Mouse (Mus musculus) CH12.LX (cell line): ENCODE measurements around the gene Cdca3. TPM values are rescaled to one million over a fixed set of nuclear protein-coding genes. Genes with fewer than 3 reads are reported as not detected.

Experiments
- DNase-seq: peaks from one replicate; pipeline ENCODE4 v3.0.0-alpha.2; 2013; ENCODE audit errors: extremely low read depth
- H3K27ac ChIP-seq: 2 replicates; pipeline ENCODE4 v1.5.1; 2012; ENCODE audit warnings: low read depth, mild to moderate bottlenecking, control low read depth, moderate library complexity; ENCODE audit not compliant: insufficient read depth
- H3K27me3 ChIP-seq: replicated peaks from 2 replicates; pipeline ENCODE3; 2012; ENCODE audit warnings: inconsistent platforms
- H3K36me3 ChIP-seq, 2 experiments: replicated peaks in 1 of 2; 2 replicates each; pipeline versions ENCODE3 to v1.6.1; 2012; ENCODE audit warnings: inconsistent platforms in 1 of 2, low read length in 1 of 2, mild to moderate bottlenecking in 1 of 2, mixed read lengths in 1 of 2, moderate library complexity in 1 of 2; ENCODE audit not compliant: control insufficient read depth in 1 of 2, insufficient read depth in 1 of 2
- H3K4me1 ChIP-seq, 2 experiments: 2 replicates each; pipeline ENCODE4 v1.6.1; 2012; ENCODE audit warnings: inconsistent platforms in 1 of 2, moderate library complexity in 1 of 2; ENCODE audit not compliant: insufficient read depth in 2 of 2, control insufficient read depth in 1 of 2
- H3K4me2 ChIP-seq: 2 replicates; pipeline ENCODE4 v1.6.1; 2012; ENCODE audit warnings: low read depth, mild to moderate bottlenecking, control low read depth; ENCODE audit not compliant: poor library complexity, insufficient read depth, severe bottlenecking
- H3K4me3 ChIP-seq, 3 experiments: fragments of 150-350 bp in 1 of 3; sonication (generic) in 1 of 3; replicated peaks in 1 of 3; 2 replicates each; pipeline versions ENCODE3 to v1.5.1; 2011 to 2012; ENCODE audit warnings: low read depth in 2 of 3, low read length in 2 of 3, mild to moderate bottlenecking in 2 of 3, moderate library complexity in 2 of 3, control low read depth in 1 of 3, improper control_type of control experiment in 1 of 3, inconsistent platforms in 1 of 3, mixed read lengths in 1 of 3; ENCODE audit not compliant: poor library complexity in 1 of 3
- H3K79me2 ChIP-seq: replicated peaks from 2 replicates; pipeline ENCODE4 v1.6.1; 2012; ENCODE audit warnings: mild to moderate bottlenecking, moderate library complexity; ENCODE audit not compliant: control insufficient read depth, poor library complexity, insufficient read depth, severe bottlenecking; ENCODE audit errors: extremely low read depth
- H3K9ac ChIP-seq: 2 replicates; pipeline ENCODE4 v1.6.1; 2012; ENCODE audit warnings: low read depth, mild to moderate bottlenecking, control low read depth, moderate library complexity; ENCODE audit not compliant: insufficient read depth
- H3K9me3 ChIP-seq: replicated peaks from 2 replicates; pipeline ENCODE3; 2012; ENCODE audit warnings: low read length, inconsistent platforms, mixed read lengths
- BHLHE40 ChIP-seq: IDR thresholded peaks from 2 replicates; pipeline ENCODE4 v1.6.1; 2011; ENCODE audit warnings: mild to moderate bottlenecking, low read depth, low read length, improper control_type of control experiment
- CHD2 ChIP-seq: IDR thresholded peaks from 2 replicates; pipeline ENCODE4 v1.6.1; 2011; ENCODE audit warnings: low read length, improper control_type of control experiment
- CTCF ChIP-seq, 2 experiments: IDR thresholded peaks in 1 of 2; conservative IDR thresholded peaks in 1 of 2; 2 replicates each; pipeline ENCODE4 v1.5.1; 2011 to 2012; ENCODE audit warnings: low read depth in 2 of 2, low read length in 2 of 2, improper control_type of control experiment in 1 of 2, inconsistent platforms in 1 of 2, mild to moderate bottlenecking in 1 of 2, moderate library complexity in 1 of 2
- E2F4 ChIP-seq: IDR thresholded peaks from 2 replicates; pipeline ENCODE4 v1.6.1; 2011; ENCODE audit warnings: low read depth, low read length, improper control_type of control experiment; ENCODE audit not compliant: insufficient replicate concordance
- ELF1 ChIP-seq: IDR thresholded peaks from 2 replicates; pipeline ENCODE4 v1.6.1; 2014; ENCODE audit warnings: low read depth, mild to moderate bottlenecking, inconsistent platforms, low read length, improper control_type of control experiment
- EP300 ChIP-seq: IDR thresholded peaks from 2 replicates; pipeline ENCODE4 v1.6.1; 2011; ENCODE audit warnings: low read length, improper control_type of control experiment
- ETS1 ChIP-seq: conservative IDR thresholded peaks from 2 replicates; pipeline ENCODE4 v1.6.1; 2012; ENCODE audit warnings: low read depth, mild to moderate bottlenecking, inconsistent platforms, low read length, improper control_type of control experiment, moderate library complexity
- IRF4 ChIP-seq: IDR thresholded peaks from 2 replicates; pipeline ENCODE4 v1.6.1; 2014; ENCODE audit warnings: low read depth, mild to moderate bottlenecking, inconsistent platforms, low read length, improper control_type of control experiment
- JUN ChIP-seq: IDR thresholded peaks from 2 replicates; pipeline ENCODE4 v1.6.1; 2011; ENCODE audit warnings: low read depth, mild to moderate bottlenecking, low read length, improper control_type of control experiment, moderate library complexity; ENCODE audit not compliant: insufficient read depth
- JUND ChIP-seq: conservative IDR thresholded peaks from 2 replicates; pipeline ENCODE4 v1.6.1; 2011; ENCODE audit warnings: low read depth, low read length, improper control_type of control experiment
- MAFK ChIP-seq: IDR thresholded peaks from 2 replicates; pipeline ENCODE4 v1.6.1; 2011; ENCODE audit warnings: low read length, improper control_type of control experiment; ENCODE audit not compliant: insufficient replicate concordance
- MAX ChIP-seq: IDR thresholded peaks from 2 replicates; pipeline ENCODE4 v1.6.1; 2011; ENCODE audit warnings: low read length, improper control_type of control experiment
- MAZ ChIP-seq: IDR thresholded peaks from 2 replicates; pipeline ENCODE4 v1.6.1; 2012; ENCODE audit warnings: low read depth, mild to moderate bottlenecking, inconsistent platforms, low read length, improper control_type of control experiment, moderate library complexity
- MEF2A ChIP-seq: IDR thresholded peaks from 2 replicates; pipeline ENCODE4 v1.6.1; 2014; ENCODE audit warnings: low read depth, mild to moderate bottlenecking, inconsistent platforms, low read length, improper control_type of control experiment, borderline replicate concordance
- MXI1 ChIP-seq: IDR thresholded peaks from 2 replicates; pipeline ENCODE4 v1.6.1; 2011; ENCODE audit warnings: mild to moderate bottlenecking, low read depth, low read length, improper control_type of control experiment
- NELFE ChIP-seq: IDR thresholded peaks from 2 replicates; pipeline ENCODE4 v1.6.1; 2011; ENCODE audit warnings: low read depth, low read length, improper control_type of control experiment
- PAX5 ChIP-seq: IDR thresholded peaks from 2 replicates; pipeline ENCODE4 v1.6.1; 2012; ENCODE audit warnings: low read length, inconsistent platforms, mixed read lengths
- POLR2A ChIP-seq: IDR thresholded peaks from 2 replicates; pipeline ENCODE4 v1.6.1; 2011; ENCODE audit warnings: low read depth, mild to moderate bottlenecking, improper control_type of control experiment, low read length
- POLR2AphosphoS2 ChIP-seq: IDR thresholded peaks from 2 replicates; pipeline ENCODE4 v1.6.1; 2011; ENCODE audit warnings: low read depth, low read length, improper control_type of control experiment
- RAD21 ChIP-seq: IDR thresholded peaks from 2 replicates; pipeline ENCODE4 v1.6.1; 2011; ENCODE audit warnings: low read depth, mild to moderate bottlenecking, low read length, improper control_type of control experiment, moderate library complexity
- SIN3A ChIP-seq: IDR thresholded peaks from 2 replicates; pipeline ENCODE4 v1.6.1; 2012; ENCODE audit warnings: low read length, improper control_type of control experiment, inconsistent platforms
- SMC3 ChIP-seq: IDR thresholded peaks from 2 replicates; pipeline ENCODE4 v1.6.1; 2011; ENCODE audit warnings: low read depth, low read length, improper control_type of control experiment
- TBP ChIP-seq: conservative IDR thresholded peaks from 2 replicates; pipeline ENCODE4 v1.6.1; 2011; ENCODE audit warnings: low read depth, low read length, improper control_type of control experiment
- TCF12 ChIP-seq: IDR thresholded peaks from 2 replicates; pipeline ENCODE4 v1.6.1; 2014; ENCODE audit warnings: low read depth, mild to moderate bottlenecking, inconsistent platforms, low read length, improper control_type of control experiment
- UBTF ChIP-seq: IDR thresholded peaks from 2 replicates; pipeline ENCODE4 v1.6.1; 2012; ENCODE audit warnings: low read depth, mild to moderate bottlenecking, inconsistent platforms, low read length, improper control_type of control experiment, moderate library complexity
- USF1 ChIP-seq: IDR thresholded peaks from 2 replicates; pipeline ENCODE4 v1.6.1; 2014; ENCODE audit warnings: low read depth, mild to moderate bottlenecking, inconsistent platforms, low read length, improper control_type of control experiment
- USF2 ChIP-seq: conservative IDR thresholded peaks from 2 replicates; pipeline ENCODE4 v1.6.1; 2011; ENCODE audit warnings: low read depth, low read length, improper control_type of control experiment
- ZC3H11A ChIP-seq: IDR thresholded peaks from 2 replicates; pipeline ENCODE4 v1.6.1; 2012; ENCODE audit warnings: low read depth, mild to moderate bottlenecking, inconsistent platforms, low read length, improper control_type of control experiment
- ZMIZ1 ChIP-seq: IDR thresholded peaks from 2 replicates; pipeline ENCODE4 v1.6.1; 2012; ENCODE audit warnings: low read depth, mild to moderate bottlenecking, inconsistent platforms, low read length, improper control_type of control experiment
- ZNF384 ChIP-seq: IDR thresholded peaks from 2 replicates; pipeline ENCODE4 v1.6.1; 2012; ENCODE audit warnings: low read depth, low read length, improper control_type of control experiment, inconsistent platforms
- dilution Hi-C: fragments of 300-500 bp; cut with MboI; formaldehyde crosslinking; loops from 2 replicates; pipeline ENCODE4 v1.14.3; 2020; ENCODE audit warnings: low sequenced_read_pairs; ENCODE audit not compliant: extremely low pct_unique_long_range_greater_than_20kb, extremely low pct_ligation_motif_present
- in situ Hi-C: fragments of 300-500 bp; cut with MboI; formaldehyde crosslinking; loops from 3 replicates; pipeline ENCODE4 v1.14.3; 2019; ENCODE audit warnings: low sequenced_read_pairs, low pct_ligation_motif_present, low pct_unique_long_range_greater_than_20kb, mixed read lengths
- polyA plus RNA-seq: library from polyadenylated mRNA; unstranded; fragments of >175 nt; gene quantifications from 2 replicates; pipeline ENCODE4 v1.2.1, GENCODE M21; 2012; ENCODE audit warnings: low read depth; ENCODE audit not compliant: insufficient read length
- total RNA-seq, 2 experiments: library from RNA; depleted of rRNA; stranded (reverse); fragments of 300-350 nt in 1 of 2; fragments of >200 nt in 1 of 2; gene quantifications; 2 replicates each; pipeline ENCODE4 v1.2.3; 2012 to 2014

The Cdca3 gene
- total and polyA plus RNA-seq, 3 experiments: 117 to 229 (median 224) TPM

DNA sequence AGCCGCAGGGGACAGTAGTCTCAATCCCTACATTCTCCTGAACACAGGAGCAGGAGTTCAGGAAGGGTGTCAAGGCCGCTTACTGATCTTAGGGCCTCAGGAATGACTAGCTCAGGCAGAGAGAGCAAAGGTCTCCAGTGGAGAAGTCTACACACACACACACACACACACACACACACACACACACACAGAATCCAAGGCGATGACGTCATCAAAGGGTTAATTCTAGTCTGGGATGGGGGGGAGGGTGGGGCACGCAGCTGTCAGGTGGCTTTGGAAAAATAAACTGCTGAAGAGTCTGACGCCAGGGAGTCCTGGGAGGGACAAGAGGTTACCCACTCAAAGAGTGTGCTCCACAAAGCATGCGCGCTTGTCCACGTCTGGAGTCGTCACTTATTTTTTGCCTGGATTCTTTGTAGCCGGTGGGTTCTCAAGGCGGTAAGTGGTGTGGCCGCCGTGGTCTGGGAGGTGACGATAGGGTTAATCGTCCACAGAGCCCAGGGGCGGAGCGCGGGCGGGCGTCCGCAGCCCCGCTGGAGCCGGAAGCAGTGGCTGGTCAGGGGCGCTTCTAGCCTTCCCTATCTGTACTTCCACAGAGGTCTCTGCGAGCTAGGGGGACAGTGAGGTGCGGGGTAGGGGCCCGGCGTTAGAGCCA lies 20.9 kb upstream of the Cdca3 start, which contains the start of gene Spsb2:
Gene Spsb2 (plus strand): TSS at position 304 of the 655 bp plus-strand sequence.
- peak within 1 kb of the TSS; percentile 26 for H3K4me2 ChIP-seq
- peak within 1 kb of the TSS in 2 of 3 experiments; percentile 30 to 66 for H3K4me3 ChIP-seq
- H3K27ac ChIP-seq: peak within 1 kb of the TSS; percentile 47
- no peak for DNase-seq
- TF ChIP-seq TCF12 (0 out of 2 replicates have a peak, but pooled peaks have one; percentile 11), ELF1 (peak; percentile 48), UBTF (no peak)
- dilution Hi-C loops (no loop called here), in situ Hi-C loops (no loop called here)
- H3K9me3 ChIP-seq: peaks cover 2% of the 10 kb centered on the region
- H3K9ac ChIP-seq: peak within 1 kb of the TSS; percentile 62
- H3K79me2 ChIP-seq: peaks cover 19% of the 10 kb centered on the region
- H3K27me3 ChIP-seq: no peaks in the 10 kb centered on the region
- H3K4me1 ChIP-seq: peaks cover 0 to 46% of the 10 kb centered on the region in 2 experiments; a peak in 2 of 4 replicates
- peaks cover 23 to 52% of the 10 kb centered on the region in 2 experiments for H3K36me3 ChIP-seq

DNA sequence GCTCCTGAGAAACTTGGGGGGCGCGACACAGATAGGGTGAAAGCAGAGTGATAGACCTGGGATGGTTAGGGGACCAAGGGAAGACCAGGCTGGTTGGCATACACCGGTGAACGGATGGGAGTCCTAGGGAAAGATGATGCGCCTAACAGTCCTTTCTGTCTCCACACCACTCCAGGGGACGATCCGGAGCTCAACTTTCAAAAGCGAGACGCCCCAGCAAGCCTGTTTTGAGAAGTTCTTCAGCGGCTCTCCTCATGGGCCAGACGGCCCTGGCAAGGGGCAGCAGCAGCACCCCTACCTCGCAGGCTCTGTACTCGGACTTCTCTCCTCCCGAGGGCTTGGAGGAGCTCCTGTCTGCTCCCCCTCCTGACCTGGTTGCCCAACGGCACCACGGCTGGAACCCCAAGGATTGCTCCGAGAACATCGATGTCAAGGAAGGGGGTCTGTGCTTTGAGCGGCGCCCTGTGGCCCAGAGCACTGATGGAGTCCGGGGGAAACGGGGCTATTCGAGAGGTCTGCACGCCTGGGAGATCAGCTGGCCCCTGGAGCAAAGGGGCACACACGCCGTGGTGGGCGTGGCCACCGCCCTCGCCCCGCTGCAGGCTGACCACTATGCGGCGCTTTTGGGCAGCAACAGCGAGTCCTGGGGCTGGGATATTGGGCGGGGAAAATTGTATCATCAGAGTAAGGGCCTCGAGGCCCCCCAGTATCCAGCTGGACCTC lies 20.1 kb upstream of the Cdca3 start:
- Histone ChIP-seq H3K4me2 (peak overlapping the region; percentile 26), H3K4me1 (peaks cover 1 to 48% of the 10 kb centered on the region in 2 experiments), H3K27ac (peak overlapping the region; percentile 47), H3K4me3 (peak overlapping the region in 2 of 3 experiments; percentile 30 to 66), H3K27me3 (no peaks in the 10 kb centered on the region), H3K79me2 (peaks cover 23% of the 10 kb centered on the region), H3K9ac (peak overlapping the region; percentile 62), H3K9me3 (no peaks in the 10 kb centered on the region), H3K36me3 (peaks cover 23 to 52% of the 10 kb centered on the region in 2 experiments)
- no peak for DNase-seq
- dilution Hi-C loops: no loop called here
- in situ Hi-C loops: no loop called here
- TF ChIP-seq EP300 (no peak), MEF2A (peak; percentile 41; the same call in 1 of the 2 replicates), TBP (no peak), PAX5 (no peak), MAFK (no peak), UBTF (no peak), ETS1 (no peak), CTCF (conservative IDR thresholded peaks at IDR 0.05 in 1 of 2, IDR thresholded peaks at IDR 0.05 in 1 of 2; ENCODE audit: low read depth in 2 of 2, low read length in 2 of 2) (peak in 1 of 2 experiments; percentile 68; a peak in 2 of 4 replicates), TCF12 (peak; percentile 33; the same call in 1 of the 2 replicates), ZMIZ1 (peak; percentile 56; the same call in 1 of the 2 replicates), MAZ (peak; percentile 66; the same call in 1 of the 2 replicates), SIN3A (peak; percentile 37; the same call in 1 of the 2 replicates), E2F4 (no peak), ZNF384 (no peak), USF2 (no peak), POLR2AphosphoS2 (peak; percentile 21), ZC3H11A (no peak), CHD2 (0 out of 2 replicates have a peak, but pooled peaks have one; percentile 9), MAX (no peak), ELF1 (no peak), USF1 (no peak), SMC3 (peak; percentile 37), JUN (no peak), JUND (no peak), NELFE (no peak), MXI1 (no peak), BHLHE40 (peak; percentile 48; the same call in 1 of the 2 replicates), RAD21 (peak; percentile 32), POLR2A (no peak), IRF4 (no peak)
